Mouse (Mus musculus): ENCODE data around the gene March9.

DNA sequence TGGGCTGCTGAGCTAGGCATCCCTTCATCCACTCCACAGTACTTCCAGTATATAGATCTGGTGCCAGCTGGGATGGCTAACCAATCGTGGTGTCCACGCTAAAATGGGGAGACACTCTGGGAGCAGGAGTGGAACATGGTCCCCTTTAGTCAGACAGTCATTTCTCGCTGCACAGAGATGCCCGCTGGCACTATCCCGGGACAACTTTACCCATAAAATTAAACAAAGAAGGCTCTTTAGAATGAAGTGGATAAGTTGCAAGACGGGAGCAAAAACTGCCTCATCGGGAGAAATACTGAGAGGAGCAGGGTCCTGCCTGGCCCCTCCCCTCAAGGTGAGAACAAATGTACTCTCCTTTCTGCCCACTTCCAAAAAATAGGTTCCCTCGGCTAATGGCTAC is 1.3 kb downstream of the March9 start:
- TF ChIP-seq CTCF (IDR thresholded peaks at IDR 0.05; ENCODE audit: low read depth) (no peak), EP300 (optimal IDR thresholded peaks at IDR 0.05) (no peak)
